Mouse (Mus musculus) retina, postnatal 7 days (tissue): ENCODE measurements around the gene Zfp663.

Experiments
- DNase-seq: peaks from one replicate; pipeline ENCODE4 v3.0.0-alpha.2; 2012; ENCODE audit warnings: low read depth, low spot score

Zfp663 gene

GRCm38 (mm10) chr2:165370348-165370747 is 1.8 kb upstream of the Zfp663 start:
- no peak for DNase-seq

- no peak for DNase-seq
Measured at GRCm38 (mm10) chr2:165367868-165368439, 575 bp downstream of the Zfp663 start.

GRCm38 (mm10) chr2:165367047-165367520 is 1.4 kb downstream of the Zfp663 start:
- no peak for DNase-seq

DNA sequence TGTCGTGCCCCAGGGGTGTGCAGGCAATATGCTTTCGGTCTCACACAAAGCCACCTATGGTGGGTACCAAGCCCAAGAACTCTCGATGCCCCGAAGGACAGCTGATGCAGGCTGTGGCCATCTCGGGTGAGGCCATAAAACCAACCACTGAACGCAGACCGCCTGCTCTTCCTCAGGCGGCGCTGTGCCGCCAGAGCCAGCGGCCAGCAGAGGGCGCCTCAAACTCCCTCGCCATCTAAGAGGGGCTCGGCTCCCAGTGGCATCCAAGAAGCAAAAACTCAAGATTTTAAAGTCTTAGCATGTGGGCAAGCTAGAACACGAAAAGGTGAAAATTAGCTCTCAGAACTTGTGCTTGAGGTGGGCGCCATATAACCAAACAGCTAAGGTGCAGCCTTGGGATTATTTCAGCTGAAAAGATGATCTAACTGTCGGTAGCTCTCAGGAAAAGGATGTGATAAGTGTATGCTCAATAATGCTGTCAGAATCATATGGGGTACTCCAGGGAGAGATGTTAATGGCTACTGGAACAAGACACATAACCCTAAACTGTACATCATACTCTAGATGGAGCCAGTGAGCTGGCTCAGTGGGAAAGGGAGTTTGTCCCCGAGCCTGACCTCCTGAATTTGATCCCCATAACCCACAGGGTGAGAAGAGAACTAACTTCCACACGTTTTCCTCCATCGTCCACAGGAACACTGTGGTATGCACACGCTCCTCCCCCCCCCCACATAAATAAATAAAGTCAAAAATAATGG is 4.0 kb downstream of the Zfp663 start:
- peak; percentile 47 for DNase-seq

GRCm38 (mm10) chr2:165363282-165363681 is 5.2 kb downstream of the Zfp663 start:
- DNase-seq = no peak

DNA sequence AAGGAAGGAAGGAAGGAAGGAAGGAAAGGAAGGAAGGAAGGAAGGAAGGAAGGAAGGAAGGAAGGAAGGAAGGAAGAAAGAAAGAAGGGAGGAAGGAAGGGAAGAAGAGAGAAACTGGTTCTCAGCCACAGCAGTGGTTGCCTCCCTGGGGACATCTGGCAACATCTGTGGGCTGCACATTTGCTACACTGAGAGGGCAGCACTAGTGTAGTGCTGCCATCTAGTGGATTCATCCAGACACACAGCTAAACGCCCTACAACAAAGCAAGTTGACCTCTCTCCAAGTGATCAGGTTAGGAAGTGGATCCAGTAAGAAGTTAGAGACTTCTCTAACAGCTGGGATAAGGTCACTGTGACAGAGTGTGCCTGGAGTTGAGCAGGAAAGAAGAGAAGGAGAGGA is 7.7 kb downstream of the Zfp663 start:
- DNase-seq = peak; percentile 54

- DNase-seq = no peak
Measured at GRCm38 (mm10) chr2:165351828-165352513, 16.6 kb downstream of the Zfp663 start.

- no peak for DNase-seq
Measured at GRCm38 (mm10) chr2:165349466-165349865, 19.1 kb downstream of the Zfp663 start.

GRCm38 (mm10) chr2:165346180-165346579 is 22.3 kb downstream of the Zfp663 start:
- no peak for DNase-seq

GRCm38 (mm10) chr2:165337191-165337590 is 31.3 kb downstream of the Zfp663 start:
- no peak for DNase-seq

- no peak for DNase-seq
Measured at GRCm38 (mm10) chr2:165332610-165333210, 35.8 kb downstream of the Zfp663 start.

DNA sequence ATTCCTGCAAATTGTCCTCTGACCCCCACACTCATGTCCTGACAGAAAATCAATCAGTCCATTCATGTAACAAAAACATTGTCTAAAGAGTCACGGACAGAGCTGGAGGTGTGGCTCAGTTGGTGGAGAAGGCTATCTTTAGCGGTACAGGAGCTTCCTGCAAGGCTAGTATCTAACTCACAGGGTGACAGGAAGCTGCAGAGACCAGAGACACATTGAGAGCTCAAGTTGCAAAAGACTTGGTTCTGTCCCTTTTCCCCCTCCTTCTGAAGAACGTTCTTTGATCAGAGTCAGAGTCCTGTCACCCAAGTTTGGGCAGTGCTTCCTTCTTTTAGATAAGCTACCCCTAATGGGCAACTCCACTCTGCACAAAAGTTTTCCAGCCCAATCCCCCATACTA is 38.8 kb downstream of the Zfp663 start:
- no peak for DNase-seq

GRCm38 (mm10) chr2:165328746-165329145 is 39.8 kb downstream of the Zfp663 start:
- DNase-seq = no peak

GRCm38 (mm10) chr2:165327386-165327785 is 41.1 kb downstream of the Zfp663 start:
- no peak for DNase-seq

GRCm38 (mm10) chr2:165326304-165327190 is 42.0 kb downstream of the Zfp663 start, which contains the start of gene Elmo2:
TSS of gene Elmo2 (minus strand) at chr2:165326479.
- DNase-seq = peak; percentile 96

DNA sequence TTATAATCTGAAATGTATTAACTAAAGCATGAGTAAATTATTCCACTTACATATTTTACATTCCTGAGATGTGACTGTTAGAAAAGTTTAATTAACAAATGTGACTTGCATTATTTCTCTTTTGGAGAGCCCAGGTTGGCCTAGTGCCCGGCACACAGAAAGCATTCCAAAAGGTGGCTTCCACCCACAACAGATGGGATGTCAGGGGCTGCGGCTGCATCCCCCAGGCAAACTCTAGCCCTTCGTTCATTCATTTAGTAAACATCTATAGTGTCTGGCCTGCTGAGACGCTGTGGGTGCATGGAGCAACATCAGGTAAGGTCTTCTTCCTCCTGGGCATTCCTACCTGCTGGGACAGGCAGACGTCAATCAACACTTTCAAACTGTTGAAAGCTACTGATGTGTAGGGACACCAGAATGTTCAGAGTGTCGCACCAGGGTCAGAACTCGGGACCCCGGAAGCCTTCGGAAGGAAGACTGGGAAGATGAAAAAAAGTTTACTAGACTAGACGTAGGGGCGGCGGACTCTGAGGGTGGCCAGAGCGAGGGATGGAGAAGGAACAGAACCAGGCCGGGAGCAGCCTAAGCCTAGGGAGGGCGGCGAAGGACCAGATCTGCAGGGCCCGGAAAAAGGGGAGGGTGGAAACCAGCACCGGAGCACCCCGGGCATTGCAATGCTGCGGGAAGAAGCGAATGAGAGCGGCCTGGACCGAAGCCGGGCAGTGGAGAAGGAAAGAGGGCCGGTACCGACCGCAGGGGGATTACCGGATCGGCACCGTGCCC is 42.8 kb downstream of the Zfp663 start:
- no peak for DNase-seq

GRCm38 (mm10) chr2:165323928-165324327 is 44.6 kb downstream of the Zfp663 start:
- DNase-seq = no peak

DNA sequence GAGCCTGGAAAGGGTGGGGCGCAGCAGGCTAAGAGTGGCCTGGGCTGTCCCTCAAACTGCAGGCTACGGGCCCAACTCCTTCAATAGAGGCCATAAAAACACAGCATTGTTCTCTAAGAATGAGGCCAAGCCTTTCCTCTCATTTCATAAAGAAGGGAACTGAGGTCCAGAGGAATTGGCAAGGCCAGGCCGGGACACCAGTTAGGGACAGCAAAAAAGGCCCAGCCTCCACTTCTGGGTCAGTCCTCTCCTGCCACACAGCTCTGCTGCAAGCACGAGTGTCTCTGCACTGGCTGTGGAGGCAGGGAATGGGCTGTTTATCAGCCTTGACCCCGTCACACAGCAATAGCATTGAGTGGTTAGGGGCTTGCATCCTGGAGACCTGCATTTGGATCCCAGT is 45.0 kb downstream of the Zfp663 start:
- no peak for DNase-seq

DNA sequence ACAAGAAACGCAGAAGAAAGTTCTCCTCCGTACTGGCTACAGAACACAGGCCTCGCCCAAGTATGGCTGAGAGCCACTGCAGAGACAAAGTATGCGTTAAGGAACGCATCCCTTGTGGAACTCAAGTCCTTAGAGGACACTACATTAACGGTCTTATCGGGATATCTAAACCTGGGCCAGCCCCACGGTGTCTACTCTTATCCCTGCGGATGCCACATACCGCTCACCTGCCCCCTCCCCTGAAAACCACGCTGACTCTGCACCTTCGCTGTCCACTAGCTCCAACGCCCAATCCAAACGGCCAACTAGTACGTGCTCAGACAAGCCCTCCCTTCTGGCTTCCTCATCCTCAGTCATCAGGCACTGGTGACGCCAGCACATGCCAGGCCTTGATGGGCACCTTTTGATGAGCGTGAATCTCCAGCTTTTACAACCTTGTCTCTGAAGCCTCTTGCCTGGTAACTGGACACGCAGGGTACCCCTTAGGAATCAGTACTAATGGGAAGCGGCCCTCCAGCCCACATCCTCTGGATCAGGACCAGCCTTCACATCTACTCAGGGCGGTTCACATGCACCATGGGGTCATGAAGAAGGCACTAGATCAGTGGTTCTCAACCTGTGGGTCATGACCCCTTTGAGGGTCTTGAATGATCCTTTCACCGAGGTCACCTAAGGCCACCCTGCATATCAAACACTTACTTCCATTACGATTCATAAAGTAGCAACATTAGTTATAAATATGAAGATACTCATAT is 46.4 kb downstream of the Zfp663 start:
- no peak for DNase-seq
